Mouse (Mus musculus): ENCODE measurements around the gene Zfpl1.

- no peak for TF ChIP-seq CTCF (IDR thresholded peaks at IDR 0.05; ENCODE audit: low read depth)
- no peak for TF ChIP-seq EP300 (IDR thresholded peaks at IDR 0.05; ENCODE audit: low read depth)
These were observed 38.6 kb upstream of the Zfpl1 start for GRCm38 (mm10) chr19:6123330-6123729.

Measured in heart, postnatal 0 days (tissue).